Mouse (Mus musculus) hindbrain, postnatal 0 days (tissue): ENCODE measurements around the gene Peli2. TPM values are rescaled to one million over a fixed set of nuclear protein-coding genes. Genes with fewer than 3 reads are reported as not detected.

Source experiments
- ATAC-seq: fragments of 200-750 bp; cut with Nextera tagmentation; 2 replicates; pipeline ENCODE4 v1.8.0; 2017; ENCODE audit warnings: mild to moderate bottlenecking, moderate TSS enrichment, moderate library complexity
- DNase-seq: peaks from one replicate; pipeline ENCODE4 v3.0.0-alpha.2; 2015; ENCODE audit warnings: low spot score
- H3K27ac ChIP-seq: fragments of 300-500 bp; sonication (generic); 2 replicates; pipeline ENCODE4 v1.5.1; 2014; ENCODE audit warnings: mild to moderate bottlenecking
- H3K27me3 ChIP-seq: fragments of 300-500 bp; sonication (generic); 2 replicates; pipeline ENCODE4 v1.6.1; 2014; ENCODE audit warnings: low read length, mixed read lengths; ENCODE audit not compliant: insufficient read depth
- H3K36me3 ChIP-seq: fragments of 300-500 bp; sonication (generic); 2 replicates; pipeline ENCODE4 v1.6.1; 2014; ENCODE audit warnings: low read length, mixed read lengths; ENCODE audit not compliant: insufficient read depth
- H3K4me1 ChIP-seq: fragments of 300-500 bp; sonication (generic); 2 replicates; pipeline ENCODE4 v1.6.1; 2014; ENCODE audit warnings: antibody characterized with exemption, low read length, mixed read lengths; ENCODE audit not compliant: insufficient read depth
- H3K4me2 ChIP-seq: fragments of 300-500 bp; sonication (generic); 2 replicates; pipeline ENCODE4 v1.6.1; 2014; ENCODE audit warnings: low read depth, mild to moderate bottlenecking, low read length, moderate library complexity, mixed read lengths
- H3K4me3 ChIP-seq: fragments of 300-500 bp; sonication (generic); 2 replicates; pipeline ENCODE4 v1.5.1; 2014; ENCODE audit warnings: low read length
- H3K9ac ChIP-seq: fragments of 300-500 bp; sonication (generic); replicated peaks from 2 replicates; pipeline ENCODE4 v1.6.1; 2014; ENCODE audit warnings: mild to moderate bottlenecking, low read length, moderate library complexity, mixed read lengths
- H3K9me3 ChIP-seq: fragments of 300-500 bp; sonication (generic); 2 replicates; pipeline ENCODE4 v1.6.1; 2016; ENCODE audit warnings: low read length, mixed read lengths
- CTCF ChIP-seq: IDR thresholded peaks from 2 replicates; pipeline ENCODE4 v1.5.1; 2016; ENCODE audit warnings: antibody characterized with exemption, control low read depth, low read depth
- WGBS: fragments of 180-500 bp; shearing (Covaris S2); extraction: QIAGEN DNeasy Blood & Tissue Kit; methylation state at CpG from one replicate; pipeline ENCODE4 v1.1.7; 2014; 5-methylcytosine and 5-hydroxymethylcytosine counted together
- polyA plus RNA-seq: library from polyadenylated mRNA; unstranded; fragments of >200 nt; fragmentation: Nextera tagmentation; extraction: Ambion mirVana; gene quantifications from 2 replicates; pipeline ENCODE4 v1.2.1, GENCODE M21; 2015
- total RNA-seq: library from RNA; depleted of rRNA; stranded (reverse); fragments of >200 nt; gene quantifications from 2 replicates; pipeline ENCODE4 v1.2.3, GENCODE M21; 2014

The Peli2 gene
- total and polyA plus RNA-seq, 2 experiments from 2014 or later = 16.5 to 38.8 TPM

GRCm38 (mm10) chr14:48246236-48246635 is 125.6 kb downstream of the Peli2 start:
- no peak overlapping the region for H3K4me3 ChIP-seq
- H3K27ac ChIP-seq = no peak overlapping the region
- no peaks in the 10 kb centered on the region for H3K36me3 ChIP-seq
- H3K27me3 ChIP-seq = no peaks in the 10 kb centered on the region
- 0 out of 2 replicates have a peak, but pooled peaks cover 4% of the 10 kb centered on the region for H3K4me1 ChIP-seq
- no peak overlapping the region for H3K9ac ChIP-seq
- no peaks in the 10 kb centered on the region for H3K9me3 ChIP-seq
- no peak for TF ChIP-seq CTCF
- WGBS = 37% methylated on average over 3 of the region's 3 CpGs
- no peak overlapping the region for H3K4me2 ChIP-seq
- ATAC-seq = peak; percentile 74
- DNase-seq = peak; percentile 40

GRCm38 (mm10) chr14:48246963-48247362 is 126.3 kb downstream of the Peli2 start:
- 65% methylated on average over 9 of the region's 9 CpGs for WGBS
- no peak for TF ChIP-seq CTCF
- Histone ChIP-seq H3K9me3 (no peaks in the 10 kb centered on the region), H3K27me3 (no peaks in the 10 kb centered on the region), H3K4me1 (0 out of 2 replicates have a peak, but pooled peaks cover 4% of the 10 kb centered on the region), H3K27ac (no peak overlapping the region), H3K36me3 (no peaks in the 10 kb centered on the region), H3K4me2 (no peak overlapping the region), H3K4me3 (no peak overlapping the region), H3K9ac (no peak overlapping the region)
- DNase-seq = no peak
- no peak for ATAC-seq

GRCm38 (mm10) chr14:48249459-48249858 is 128.8 kb downstream of the Peli2 start:
- Histone ChIP-seq H3K27me3 (no peaks in the 10 kb centered on the region), H3K4me1 (0 out of 2 replicates have a peak, but pooled peaks cover 4% of the 10 kb centered on the region), H3K9ac (no peak overlapping the region), H3K4me2 (no peak overlapping the region), H3K9me3 (no peaks in the 10 kb centered on the region), H3K4me3 (no peak overlapping the region), H3K36me3 (no peaks in the 10 kb centered on the region; the same call in 1 of the 2 replicates), H3K27ac (no peak overlapping the region)
- 92% methylated on average over 2 of the region's 2 CpGs for WGBS
- ATAC-seq (no peak), DNase-seq (no peak)
- no peak for TF ChIP-seq CTCF

GRCm38 (mm10) chr14:48249909-48250308 is 129.3 kb downstream of the Peli2 start:
- DNase-seq (no peak), ATAC-seq (no peak)
- Histone ChIP-seq H3K36me3 (no peaks in the 10 kb centered on the region; the same call in 1 of the 2 replicates), H3K27me3 (no peaks in the 10 kb centered on the region), H3K4me1 (0 out of 2 replicates have a peak, but pooled peaks cover 4% of the 10 kb centered on the region), H3K27ac (no peak overlapping the region), H3K4me2 (no peak overlapping the region), H3K9ac (no peak overlapping the region), H3K9me3 (no peaks in the 10 kb centered on the region), H3K4me3 (no peak overlapping the region)
- TF ChIP-seq CTCF = no peak
- 89% methylated on average over 9 of the region's 9 CpGs for WGBS

- Histone ChIP-seq H3K4me2 (no peak overlapping the region), H3K9me3 (no peaks in the 10 kb centered on the region), H3K36me3 (peaks cover 8% of the 10 kb centered on the region; the same call in 1 of the 2 replicates), H3K27me3 (no peaks in the 10 kb centered on the region), H3K27ac (no peak overlapping the region), H3K9ac (no peak overlapping the region), H3K4me3 (no peak overlapping the region), H3K4me1 (0 out of 2 replicates have a peak, but pooled peaks cover 3% of the 10 kb centered on the region)
- no peak for TF ChIP-seq CTCF
- ATAC-seq = no peak; the same call in 1 of the 2 replicates
- 67% methylated on average over 9 of the region's 9 CpGs for WGBS
- no peak for DNase-seq
Observed at GRCm38 (mm10) chr14:48251381-48251979, 130.9 kb downstream of the Peli2 start.

GRCm38 (mm10) chr14:48253183-48253582 is 132.6 kb downstream of the Peli2 start:
- H3K36me3 ChIP-seq = peaks cover 8% of the 10 kb centered on the region; the same call in 1 of the 2 replicates
- DNase-seq (no peak), ATAC-seq (no peak)
- no peaks in the 10 kb centered on the region for H3K27me3 ChIP-seq
- no peak overlapping the region for H3K4me2 ChIP-seq
- no peaks in the 10 kb centered on the region for H3K9me3 ChIP-seq
- TF ChIP-seq CTCF = no peak
- WGBS = 81% methylated on average over 10 of the region's 10 CpGs
- H3K27ac ChIP-seq = no peak overlapping the region
- no peak overlapping the region for H3K9ac ChIP-seq
- no peak overlapping the region for H3K4me3 ChIP-seq
- H3K4me1 ChIP-seq = 0 out of 2 replicates have a peak, but pooled peaks cover 3% of the 10 kb centered on the region

GRCm38 (mm10) chr14:48254696-48255095 is 134.1 kb downstream of the Peli2 start:
- H3K9ac ChIP-seq = no peak overlapping the region
- H3K4me1 ChIP-seq = 0 out of 2 replicates have a peak, but pooled peaks cover 3% of the 10 kb centered on the region
- peaks cover 8% of the 10 kb centered on the region; the same call in 1 of the 2 replicates for H3K36me3 ChIP-seq
- ATAC-seq (no peak), DNase-seq (no peak)
- no peak overlapping the region for H3K4me3 ChIP-seq
- 79% methylated on average over 8 of the region's 8 CpGs for WGBS
- no peaks in the 10 kb centered on the region for H3K9me3 ChIP-seq
- H3K27ac ChIP-seq = no peak overlapping the region
- no peak for TF ChIP-seq CTCF
- no peaks in the 10 kb centered on the region for H3K27me3 ChIP-seq
- H3K4me2 ChIP-seq = no peak overlapping the region
